Mouse (Mus musculus) forebrain, embryonic 12.5 days (tissue): ENCODE results near the gene Galnt6. TPM values are rescaled to one million over a fixed set of nuclear protein-coding genes. Genes with fewer than 3 reads are reported as not detected.

Experiments used
- ATAC-seq: fragments of 200-750 bp; cut with Nextera tagmentation; 2 replicates; pipeline ENCODE4 v1.8.0; 2017; ENCODE audit warnings: moderate TSS enrichment; ENCODE audit not compliant: low FRiP score
- H3K27ac ChIP-seq: fragments of 300-500 bp; sonication (generic); 2 replicates; pipeline ENCODE4 v1.5.1; 2016; ENCODE audit warnings: mild to moderate bottlenecking
- H3K27me3 ChIP-seq: fragments of 300-500 bp; sonication (generic); 2 replicates; pipeline ENCODE4 v1.6.1; 2016; ENCODE audit warnings: mild to moderate bottlenecking
- H3K36me3 ChIP-seq: fragments of 300-500 bp; sonication (generic); replicated peaks from 2 replicates; pipeline ENCODE4 v1.6.1; 2016; ENCODE audit warnings: mild to moderate bottlenecking
- H3K4me1 ChIP-seq: fragments of 300-500 bp; sonication (generic); 2 replicates; pipeline ENCODE4 v1.6.1; 2016
- H3K4me2 ChIP-seq: fragments of 300-500 bp; sonication (generic); 2 replicates; pipeline ENCODE4 v1.6.1; 2016; ENCODE audit warnings: mild to moderate bottlenecking, moderate library complexity
- H3K4me3 ChIP-seq: fragments of 300-500 bp; sonication (generic); replicated peaks from 2 replicates; pipeline ENCODE4 v1.5.1; 2016; ENCODE audit warnings: mild to moderate bottlenecking
- H3K9ac ChIP-seq: fragments of 300-500 bp; sonication (generic); 2 replicates; pipeline ENCODE4 v1.6.1; 2016; ENCODE audit warnings: mild to moderate bottlenecking
- H3K9me3 ChIP-seq: fragments of 300-500 bp; sonication (generic); 2 replicates; pipeline ENCODE4 v1.6.1; 2016
- WGBS: fragments of 180-500 bp; shearing (Covaris S2); methylation state at CpG from one replicate; pipeline ENCODE4 v1.1.7; 2016; 5-methylcytosine and 5-hydroxymethylcytosine counted together
- microRNA-seq: library from miRNA; unstranded; fragments of <30 nt; microRNA quantifications from one replicate; pipeline ENCODE4, GENCODE M21; 2017
- polyA plus RNA-seq: library from polyadenylated mRNA; unstranded; fragments of >200 nt; fragmentation: Nextera tagmentation; extraction: Ambion mirVana; gene quantifications from 2 replicates; pipeline ENCODE4 v1.2.1, GENCODE M21; 2016

Gene Galnt6
- polyA plus RNA-seq, 1 experiment from 2014 or later = 0.05 TPM

DNA sequence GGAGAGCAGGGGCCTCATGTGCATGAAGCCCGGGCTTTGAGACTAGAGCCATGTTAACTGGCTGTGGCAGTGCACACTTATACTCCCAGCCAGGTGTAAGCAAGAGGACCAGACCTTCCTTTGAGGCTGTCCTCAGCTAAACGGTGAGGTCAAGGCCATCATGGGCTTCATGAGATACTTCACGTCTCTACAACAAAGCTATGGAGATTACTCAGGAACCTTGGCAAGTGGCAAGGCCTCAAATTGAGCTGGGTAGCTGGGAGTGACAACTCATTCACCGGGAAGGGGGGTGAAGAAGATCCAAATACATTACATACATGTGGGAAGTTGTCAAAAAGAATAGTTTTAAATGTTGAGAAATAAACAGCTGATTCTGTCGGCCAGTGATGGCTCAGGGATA lies 68.4 kb downstream of the Galnt6 start:
- H3K4me1 ChIP-seq = no peaks in the 10 kb centered on the region; the same call in 1 of the 2 replicates
- no peaks in the 10 kb centered on the region for H3K9me3 ChIP-seq
- 85% methylated on average over 5 of the region's 5 CpGs for WGBS
- no peaks in the 10 kb centered on the region for H3K36me3 ChIP-seq
- H3K4me2 ChIP-seq = no peak overlapping the region
- H3K27me3 ChIP-seq = 0 out of 2 replicates have a peak, but pooled peaks cover 4% of the 10 kb centered on the region
- H3K27ac ChIP-seq = no peak overlapping the region
- no peak overlapping the region for H3K4me3 ChIP-seq
- no peak overlapping the region for H3K9ac ChIP-seq
- no peak for ATAC-seq

DNA sequence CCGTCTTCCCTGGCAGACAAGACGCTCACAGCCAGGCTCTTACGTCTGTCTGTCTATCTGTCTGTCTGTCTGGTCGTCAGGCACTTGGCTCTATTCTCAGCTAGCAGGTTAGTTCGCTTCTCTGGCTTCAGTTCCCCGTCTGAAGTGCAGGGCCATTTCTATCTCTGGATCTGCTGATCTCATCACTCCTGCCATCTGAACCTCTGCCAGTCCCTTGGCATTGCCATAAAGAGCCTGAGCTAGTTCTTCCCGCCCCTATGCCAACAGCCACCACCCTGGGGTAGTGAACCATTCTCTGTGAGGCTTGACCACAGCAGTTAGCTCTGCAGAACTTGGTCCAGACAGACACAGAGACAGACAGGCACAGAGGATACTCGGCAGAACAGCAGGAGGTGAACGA lies 68.9 kb downstream of the Galnt6 start:
- H3K9me3 ChIP-seq = no peaks in the 10 kb centered on the region
- no peak overlapping the region for H3K9ac ChIP-seq
- no peak overlapping the region for H3K4me3 ChIP-seq
- H3K27me3 ChIP-seq = 0 out of 2 replicates have a peak, but pooled peaks cover 4% of the 10 kb centered on the region
- no peaks in the 10 kb centered on the region for H3K4me1 ChIP-seq
- WGBS = 86% methylated on average over 9 of the region's 9 CpGs
- no peak for ATAC-seq
- no peaks in the 10 kb centered on the region for H3K36me3 ChIP-seq
- H3K4me2 ChIP-seq = no peak overlapping the region
- no peak overlapping the region for H3K27ac ChIP-seq

DNA sequence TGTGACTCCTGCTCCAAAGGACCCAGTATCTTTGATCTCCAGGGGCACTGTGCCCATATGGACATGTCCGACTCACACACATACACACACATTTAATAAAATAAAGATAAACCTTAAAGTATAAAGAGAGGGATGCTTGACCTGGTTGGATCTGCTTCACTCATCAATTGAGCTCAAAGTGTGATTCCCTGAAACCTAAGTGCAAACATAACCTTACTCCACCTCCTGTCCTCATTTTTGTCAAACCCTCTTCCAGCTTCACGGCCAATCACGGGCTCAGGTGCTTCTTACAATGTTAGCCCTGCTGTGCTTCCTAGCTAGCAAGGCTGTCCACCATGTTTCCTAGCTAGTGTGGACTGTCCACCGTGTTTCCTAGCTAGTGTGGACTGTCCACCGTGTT lies 74.0 kb downstream of the Galnt6 start:
- WGBS = 80% methylated on average over 5 of the region's 5 CpGs
- Histone ChIP-seq H3K27me3 (no peaks in the 10 kb centered on the region), H3K36me3 (no peaks in the 10 kb centered on the region), H3K27ac (no peak overlapping the region), H3K4me1 (no peaks in the 10 kb centered on the region), H3K4me3 (no peak overlapping the region), H3K4me2 (no peak overlapping the region), H3K9me3 (no peaks in the 10 kb centered on the region), H3K9ac (no peak overlapping the region)
- ATAC-seq = no peak

DNA sequence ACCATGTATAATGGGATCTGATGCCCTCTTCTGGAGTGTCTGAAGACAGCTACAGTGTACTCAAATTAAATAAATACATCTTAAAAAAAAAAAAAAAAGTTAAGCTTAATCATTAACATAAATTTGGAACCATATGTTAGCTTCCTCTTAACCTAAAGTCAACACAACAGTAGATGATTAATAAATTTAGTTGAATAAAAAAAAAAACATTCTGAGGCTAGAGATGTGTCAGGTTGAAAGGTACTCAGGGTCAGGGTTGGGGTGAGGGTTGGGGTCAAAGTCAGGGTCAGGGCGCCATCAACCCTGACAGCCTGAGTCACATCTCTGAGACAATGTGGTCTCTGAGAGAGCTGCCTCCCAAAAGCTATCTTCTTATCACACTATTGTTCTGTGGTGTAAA lies 74.9 kb downstream of the Galnt6 start:
- Histone ChIP-seq H3K27ac (no peak overlapping the region), H3K9ac (no peak overlapping the region), H3K4me3 (no peak overlapping the region), H3K4me2 (no peak overlapping the region), H3K4me1 (no peaks in the 10 kb centered on the region), H3K36me3 (no peaks in the 10 kb centered on the region), H3K9me3 (no peaks in the 10 kb centered on the region), H3K27me3 (no peaks in the 10 kb centered on the region)
- ATAC-seq = no peak
- 82% methylated on average over 1 of the region's 1 CpGs for WGBS

DNA sequence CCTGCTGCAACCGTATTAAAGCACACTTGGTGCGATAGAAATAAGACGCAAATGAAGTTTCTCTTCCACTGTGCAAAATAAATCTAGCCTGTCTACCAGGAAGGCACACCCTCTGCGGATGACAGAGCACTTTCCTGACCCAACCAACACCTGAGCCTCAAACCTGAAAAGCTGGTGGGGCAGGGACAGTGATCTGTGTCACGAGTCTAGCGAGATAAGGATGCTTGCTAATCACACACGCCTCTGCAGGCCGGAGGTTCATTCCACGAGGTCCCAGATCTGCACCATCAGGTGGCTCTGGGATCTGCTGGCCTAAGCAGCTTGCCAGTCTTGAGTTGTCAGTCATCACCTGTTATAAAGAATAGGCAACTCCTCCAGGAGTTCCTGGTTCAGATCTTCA lies 77.6 kb downstream of the Galnt6 start:
- Histone ChIP-seq H3K9me3 (no peaks in the 10 kb centered on the region), H3K27me3 (no peaks in the 10 kb centered on the region), H3K9ac (no peak overlapping the region), H3K4me1 (no peaks in the 10 kb centered on the region), H3K4me3 (no peak overlapping the region), H3K27ac (no peak overlapping the region), H3K4me2 (no peak overlapping the region), H3K36me3 (no peaks in the 10 kb centered on the region)
- no peak for ATAC-seq
- WGBS = 85% methylated on average over 9 of the region's 9 CpGs

GRCm38 (mm10) chr15:100650111-100650510 lies 79.1 kb downstream of the Galnt6 start:
- Histone ChIP-seq H3K9ac (no peak overlapping the region), H3K27ac (no peak overlapping the region), H3K4me3 (no peak overlapping the region), H3K9me3 (no peaks in the 10 kb centered on the region), H3K4me1 (no peaks in the 10 kb centered on the region), H3K36me3 (no peaks in the 10 kb centered on the region), H3K27me3 (no peaks in the 10 kb centered on the region), H3K4me2 (no peak overlapping the region)
- ATAC-seq = no peak
- 87% methylated on average over 10 of the region's 10 CpGs for WGBS

- H3K9ac ChIP-seq = no peak overlapping the region
- H3K9me3 ChIP-seq = no peaks in the 10 kb centered on the region
- H3K36me3 ChIP-seq = no peaks in the 10 kb centered on the region
- H3K4me3 ChIP-seq = no peak overlapping the region
- WGBS = 83% methylated on average over 6 of the region's 6 CpGs
- no peak overlapping the region for H3K27ac ChIP-seq
- H3K4me1 ChIP-seq = no peaks in the 10 kb centered on the region
- no peak overlapping the region for H3K4me2 ChIP-seq
- no peak for ATAC-seq
- no peaks in the 10 kb centered on the region for H3K27me3 ChIP-seq
Measured at GRCm38 (mm10) chr15:100646161-100646560, 83.0 kb downstream of the Galnt6 start.

DNA sequence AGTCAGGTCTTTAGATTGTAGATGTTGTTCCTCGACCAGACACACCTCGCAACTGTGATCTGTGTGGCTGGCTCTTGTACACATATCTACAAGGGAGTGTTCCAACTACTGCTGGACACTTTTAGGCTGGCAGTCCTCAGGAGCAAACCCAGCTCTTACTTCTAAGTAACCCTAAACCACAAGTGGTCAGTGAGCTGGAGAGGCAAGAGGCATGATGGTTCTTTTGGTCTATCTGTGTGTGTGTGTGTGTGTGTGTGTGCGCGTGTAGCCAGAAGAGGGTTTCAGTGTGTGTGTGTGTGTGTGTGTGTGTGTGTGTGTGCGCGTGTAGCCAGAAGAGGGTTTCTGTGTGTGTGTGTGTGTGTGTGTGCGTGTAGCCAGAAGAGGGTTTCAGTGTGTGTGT lies 86.7 kb downstream of the Galnt6 start:
- Histone ChIP-seq H3K4me2 (no peak overlapping the region), H3K9me3 (no peaks in the 10 kb centered on the region), H3K36me3 (no peaks in the 10 kb centered on the region), H3K4me3 (no peak overlapping the region), H3K4me1 (no peaks in the 10 kb centered on the region), H3K27ac (no peak overlapping the region), H3K27me3 (peaks cover 18% of the 10 kb centered on the region), H3K9ac (no peak overlapping the region)
- no peak for ATAC-seq
- WGBS = 92% methylated on average over 7 of the region's 7 CpGs

Small RNAs within 50 kb of the gene (microRNA-seq; reads per million reads assigned to microRNA genes)
- gene Mir6961 = not detected

Other genes with a start within 250 kb of the Galnt6 start
- gene Csrnp2, start 233.9 kb downstream of the Galnt6 start, polyA plus RNA-seq = 36.4 and 37.0 TPM in 2 replicates
- gene Tfcp2, start 177.4 kb downstream of the Galnt6 start, polyA plus RNA-seq = 41.7 and 44.8 TPM in 2 replicates
- gene Pou6f1, start 129.4 kb downstream of the Galnt6 start, polyA plus RNA-seq = 27.3 and 33.8 TPM in 2 replicates
- gene Dazap2, start 114.0 kb downstream of the Galnt6 start, polyA plus RNA-seq = 197 and 204 TPM in 2 replicates
- 2.8 and 2.9 TPM in 2 replicates for gene Smagp, start 92.4 kb downstream of the Galnt6 start, polyA plus RNA-seq
- gene Bin2, start 59.8 kb downstream of the Galnt6 start, polyA plus RNA-seq = 1.9 and 2.2 TPM in 2 replicates
- gene Cela1, start 41.5 kb downstream of the Galnt6 start, polyA plus RNA-seq = not detected in 2 replicates
- 18.6 and 19.5 TPM in 2 replicates for gene Slc4a8, start 32.4 kb upstream of the Galnt6 start, polyA plus RNA-seq
- gene Scn8a, start 140.5 kb upstream of the Galnt6 start, polyA plus RNA-seq = 19.3 and 20.7 TPM in 2 replicates